Mouse (Mus musculus) spleen, adult 18-20 months (tissue): ENCODE results near the gene Alg14.

ENCODE experiments used
- DNase-seq, 2 experiments: peaks; one replicate each; pipeline ENCODE4 v3.0.0; 2022; ENCODE audit warnings: mixed read lengths in 2 of 2

The Alg14 gene

DNA sequence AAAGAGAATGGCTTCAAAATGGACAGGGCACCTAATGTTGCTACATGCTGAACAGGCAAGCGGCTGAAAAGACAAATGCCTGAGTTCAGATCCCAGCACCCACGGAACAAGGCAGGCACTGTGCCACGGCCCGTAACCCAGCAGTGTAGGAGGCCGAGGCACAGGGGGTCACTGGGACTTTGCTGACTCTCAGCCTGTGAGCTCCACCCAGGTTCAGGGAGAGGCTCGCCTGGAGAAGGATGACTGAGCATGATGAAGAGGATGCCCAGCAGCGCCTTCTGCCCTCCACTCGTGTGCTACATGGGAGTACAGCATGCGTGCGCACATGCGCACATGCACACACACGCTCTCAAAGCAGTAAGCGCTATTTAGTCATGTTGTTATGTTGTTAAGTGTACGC is 11.9 kb upstream of the Alg14 start:
- DNase-seq, result no peak

GRCm38 (mm10) chr3:121282998-121283397 is 8.6 kb upstream of the Alg14 start, which contains the start of gene Tmem56:
Gene Tmem56 (minus strand): TSS chr3:121283098.
- no peak for DNase-seq

DNA sequence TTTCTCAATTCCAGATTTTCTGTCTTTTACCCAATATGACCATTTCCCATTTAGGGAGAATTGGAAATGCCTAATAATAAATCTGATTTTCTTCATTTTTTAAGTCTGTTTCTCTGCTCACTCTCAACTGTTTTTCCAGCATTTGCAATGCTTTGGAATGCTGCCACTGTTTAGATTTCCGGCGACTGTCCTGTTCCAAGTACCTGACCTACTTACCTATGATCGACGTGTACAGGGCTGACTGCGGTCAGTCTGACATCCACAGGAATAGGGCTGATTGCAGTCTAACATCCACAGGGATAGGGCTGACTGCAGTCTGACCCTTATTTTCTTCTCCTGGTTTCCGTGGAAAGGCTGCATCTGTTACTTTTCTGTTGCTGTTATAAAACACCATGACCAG is 6.4 kb upstream of the Alg14 start:
- DNase-seq, result no peak

GRCm38 (mm10) chr3:121287151-121287550 is 4.4 kb upstream of the Alg14 start:
- DNase-seq, result no peak

DNA sequence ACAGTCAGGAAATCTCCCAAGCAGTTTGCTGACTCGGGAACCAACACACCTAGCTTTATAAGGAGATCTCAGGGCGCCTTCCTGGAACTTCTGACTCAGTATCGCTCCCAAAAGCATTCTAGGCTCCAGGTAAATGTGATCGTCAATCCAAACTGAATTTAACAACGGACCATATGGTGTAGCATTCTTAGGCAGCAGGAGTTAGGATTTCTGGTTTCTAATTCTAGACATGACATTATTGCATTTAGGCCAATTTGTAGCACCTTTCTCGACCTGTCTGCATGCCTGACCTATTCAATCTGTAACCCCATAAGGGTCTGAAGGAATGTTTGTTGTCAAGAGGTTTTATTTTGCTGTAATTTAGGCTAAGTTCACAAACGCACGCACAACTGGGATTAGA is 892 bp upstream of the Alg14 start:
- DNase-seq, result no peak

DNA sequence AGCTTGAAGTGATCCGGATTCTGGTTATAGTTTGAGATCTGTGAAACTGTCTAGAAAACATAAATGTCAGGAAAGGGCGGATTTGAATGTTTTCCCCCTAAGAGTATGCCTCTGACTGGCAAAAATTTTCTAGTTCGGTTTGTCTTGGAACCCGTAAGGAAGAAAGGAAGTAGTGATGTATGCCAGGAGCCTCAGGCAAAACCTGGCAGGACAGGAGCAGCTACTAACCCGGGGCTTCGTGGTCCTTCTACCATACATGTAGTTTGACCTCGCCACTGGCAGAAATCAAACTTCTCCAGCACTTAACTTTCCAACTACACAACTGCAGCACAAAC is 381 bp upstream of the Alg14 start:
- no peak for DNase-seq

- DNase-seq, result no peak
Measured at GRCm38 (mm10) chr3:121294200-121294599, 2.6 kb downstream of the Alg14 start.

- peak in 1 of 2 experiments; percentile 14 for DNase-seq
Measured at GRCm38 (mm10) chr3:121306641-121307040, 15.1 kb downstream of the Alg14 start.

DNA sequence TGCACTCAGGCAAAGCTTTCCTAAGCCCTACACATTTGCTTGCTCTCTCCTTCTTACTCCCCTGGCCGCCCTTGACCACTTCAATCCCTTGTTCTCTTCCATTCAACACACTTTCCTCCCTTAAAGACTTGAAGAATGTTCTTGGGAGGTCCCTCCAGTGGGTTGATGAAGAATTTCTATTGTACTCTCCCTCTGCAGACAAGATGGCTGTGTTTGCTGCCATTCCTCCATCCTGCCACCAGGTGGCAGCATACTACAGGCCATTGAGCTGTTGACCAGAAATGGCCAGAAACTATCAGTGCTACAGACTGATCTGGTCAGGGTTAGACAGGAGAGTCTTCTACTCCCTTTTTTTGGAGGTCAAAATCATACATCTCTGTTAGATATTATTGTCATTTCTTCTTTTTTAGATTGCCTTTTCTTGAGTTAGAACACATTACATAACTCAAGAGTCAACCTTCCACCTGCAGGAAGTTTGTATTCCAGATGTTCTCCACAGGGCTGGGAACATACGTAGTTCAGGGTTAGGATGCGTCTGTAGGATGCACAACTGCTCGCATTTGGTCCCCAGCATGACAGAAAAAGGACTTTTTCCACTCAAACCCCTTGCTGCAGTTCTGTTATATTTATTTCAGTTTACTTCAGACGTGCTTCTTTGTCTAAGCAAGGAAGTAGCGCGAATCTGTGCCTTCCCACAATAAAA is 16.1 kb downstream of the Alg14 start:
- peak; percentile 57 to 71 for DNase-seq

- DNase-seq, result no peak
Measured at GRCm38 (mm10) chr3:121308935-121309334, 17.4 kb downstream of the Alg14 start.

DNA sequence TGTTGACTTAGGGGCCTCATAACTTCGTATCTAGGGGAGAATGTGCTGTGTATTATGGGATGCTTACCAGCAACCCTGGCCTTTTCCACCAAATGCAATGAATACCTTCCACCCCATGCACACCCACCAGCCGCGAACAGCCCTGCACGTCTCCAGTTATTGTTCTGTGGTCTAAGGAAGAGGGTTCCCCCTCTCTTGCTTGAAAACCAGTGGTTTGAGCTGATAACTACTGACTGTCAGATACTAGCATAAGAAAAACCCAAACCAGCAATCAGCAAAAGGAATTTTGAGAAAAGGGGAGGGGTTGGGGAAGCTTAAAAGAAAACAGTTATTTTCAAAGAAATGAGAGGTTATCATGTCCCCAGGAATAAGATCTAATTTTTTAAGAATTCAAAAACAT is 17.9 kb downstream of the Alg14 start:
- DNase-seq, result no peak

GRCm38 (mm10) chr3:121309896-121310714 is 18.5 kb downstream of the Alg14 start:
- DNase-seq, result no peak

GRCm38 (mm10) chr3:121312426-121312825 is 20.9 kb downstream of the Alg14 start:
- no peak for DNase-seq

DNA sequence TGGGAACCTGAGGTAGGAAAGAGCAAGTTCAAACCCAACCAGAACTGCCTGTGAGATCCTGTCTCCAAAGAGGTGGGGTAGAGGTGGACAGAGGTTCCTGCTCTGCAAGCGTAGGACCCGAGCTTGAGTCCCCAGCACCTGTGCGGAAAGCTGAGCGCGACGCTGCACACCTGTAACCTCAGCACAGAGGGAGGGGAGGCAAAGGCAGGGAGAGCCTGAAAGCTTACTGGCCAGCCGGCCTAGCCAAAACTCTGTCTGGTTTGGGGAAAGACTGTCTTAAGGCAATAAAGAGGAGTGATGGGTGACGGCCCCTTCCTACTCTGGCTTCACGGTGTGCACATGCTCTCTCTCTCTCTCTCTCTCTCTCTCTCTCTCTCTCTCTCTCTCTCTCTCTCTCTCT is 21.4 kb downstream of the Alg14 start:
- DNase-seq, result no peak

- DNase-seq, result no peak
Measured at GRCm38 (mm10) chr3:121314149-121314548, 22.6 kb downstream of the Alg14 start.

- no peak for DNase-seq
Measured at GRCm38 (mm10) chr3:121315498-121315897, 23.9 kb downstream of the Alg14 start.

DNA sequence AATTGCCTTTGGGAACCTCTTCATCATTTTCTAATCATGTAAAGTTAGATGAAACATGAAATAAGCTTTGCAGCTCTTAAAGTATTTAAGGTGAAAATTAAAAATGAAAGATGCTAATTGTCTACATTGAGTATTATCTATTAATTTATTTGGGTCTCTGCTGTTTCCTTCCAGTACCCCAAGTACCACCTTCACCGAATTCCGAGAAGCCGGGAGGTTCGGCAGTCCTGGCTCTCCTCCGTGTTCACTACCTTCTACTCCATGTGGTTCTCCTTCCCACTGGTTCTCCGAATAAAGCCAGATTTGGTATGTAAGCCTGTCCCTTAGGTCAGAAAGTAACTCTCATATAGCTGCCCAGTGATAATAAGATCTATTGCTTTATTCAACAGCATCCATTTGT is 28.3 kb downstream of the Alg14 start:
- no peak for DNase-seq

DNA sequence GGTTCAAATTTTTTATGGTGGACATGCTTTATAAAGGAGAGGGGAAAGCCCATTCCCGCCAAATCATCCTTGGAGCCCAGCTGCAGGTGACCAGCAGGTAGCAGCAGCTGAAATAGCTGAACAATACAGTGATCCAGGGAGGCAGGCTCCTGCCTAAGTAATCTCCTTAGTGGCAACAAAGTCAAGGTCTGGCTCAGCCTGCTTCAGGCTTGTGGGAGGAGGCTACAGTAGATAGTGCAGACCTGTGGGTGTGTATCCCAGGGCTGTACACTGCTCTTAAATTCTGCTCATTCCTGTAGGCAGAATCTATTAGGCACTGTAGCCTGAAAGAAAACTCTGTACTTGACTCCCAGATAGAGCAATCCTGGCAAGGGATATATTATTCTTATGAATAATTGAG is 29.3 kb downstream of the Alg14 start:
- no peak for DNase-seq

- DNase-seq, result no peak
Measured at GRCm38 (mm10) chr3:121323371-121323770, 31.8 kb downstream of the Alg14 start.

GRCm38 (mm10) chr3:121327406-121327805 is 35.8 kb downstream of the Alg14 start:
- no peak for DNase-seq

DNA sequence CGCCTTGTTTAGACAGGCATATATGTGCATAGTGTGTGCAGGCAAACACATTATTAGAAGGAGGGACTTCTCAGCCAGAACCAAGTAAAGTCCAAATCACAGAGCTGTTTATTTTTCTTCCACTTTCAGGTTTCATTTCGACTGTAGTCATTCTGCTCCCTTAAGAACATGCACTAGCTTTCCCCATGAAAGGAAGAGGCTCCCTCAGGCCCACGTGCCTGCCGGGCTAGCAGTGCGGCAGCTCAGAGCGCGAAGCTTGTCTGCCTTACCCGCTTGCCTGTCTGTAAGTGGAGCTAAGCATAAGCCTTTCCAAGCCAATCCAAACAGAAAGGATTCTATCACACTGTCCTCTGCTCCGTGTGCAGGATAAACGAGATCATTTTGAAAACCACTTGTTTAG is 38.1 kb downstream of the Alg14 start:
- peak; percentile 24 to 40 for DNase-seq

GRCm38 (mm10) chr3:121330244-121330646 is 38.7 kb downstream of the Alg14 start:
- DNase-seq, result peak; percentile 23 to 35

DNA sequence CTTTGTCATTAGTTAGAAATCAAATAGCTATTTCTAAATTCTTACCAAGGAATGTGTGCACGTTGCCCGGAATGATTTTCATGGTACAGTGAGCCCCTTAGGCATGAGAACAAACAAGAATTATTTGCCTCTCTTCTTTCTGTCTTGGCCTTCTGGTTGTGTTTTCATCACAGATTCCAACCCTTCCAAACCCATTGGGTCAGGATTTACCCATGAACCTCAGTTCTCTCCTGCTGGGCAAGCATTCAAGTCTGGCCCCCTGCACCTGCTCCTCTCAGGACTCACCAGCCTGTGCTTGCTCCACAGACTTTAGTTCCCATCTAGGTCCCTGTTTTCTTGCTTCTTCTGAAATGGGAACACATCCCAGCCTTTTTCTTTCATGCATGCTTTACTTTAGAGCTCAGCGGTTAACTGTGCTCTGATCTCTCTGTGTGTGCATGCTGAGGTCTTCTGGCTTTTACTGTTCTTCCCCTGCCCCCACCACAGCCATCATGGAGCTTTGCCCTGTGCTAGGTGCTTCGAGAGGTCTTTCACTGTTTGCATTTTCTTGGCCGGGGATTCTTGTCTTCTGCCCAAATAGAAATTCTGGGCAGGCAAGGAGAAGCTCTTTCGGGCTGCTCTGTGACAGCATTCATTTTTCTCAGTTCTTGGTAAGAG is 44.8 kb downstream of the Alg14 start:
- no peak for DNase-seq

- DNase-seq, result no peak
Measured at GRCm38 (mm10) chr3:121338687-121339086, 47.1 kb downstream of the Alg14 start.
